Mouse (Mus musculus): ENCODE results near the gene Cd200r4. TPM values are rescaled to one million over a fixed set of nuclear protein-coding genes. Genes with fewer than 3 reads are reported as not detected.
"Not testable (repeated sequence)": the region's sequence is repeated elsewhere in the genome, so short reads cannot be mapped to it uniquely, and the experiment has no call there.

Gene Cd200r4
- polyA plus RNA-seq, 1 experiment = not detected

- Histone ChIP-seq H3K4me3 (ENCODE audit: insufficient read depth, low read depth, low read length) (no peak overlapping the region), H3K4me1 (ENCODE audit: control insufficient read depth, insufficient read depth, low read length) (no peaks in the 10 kb centered on the region), H3K27ac (ENCODE audit: insufficient read depth, low read depth, low read length) (no peak overlapping the region)
- TF ChIP-seq CTCF (IDR thresholded peaks at IDR 0.05; ENCODE audit: insufficient read depth, low read depth, low read length) = no peak
- TF ChIP-seq POLR2A (IDR thresholded peaks at IDR 0.05; ENCODE audit: insufficient read depth, low read depth, low read length) = no peak
- WGBS = 80% methylated on average over 17 of the region's 17 CpGs
Measured at GRCm38 (mm10) chr16:44778538-44779147, 32.9 kb upstream of the Cd200r4 start.

GRCm38 (mm10) chr16:44779494-44779893, 32.0 kb upstream of the Cd200r4 start:
- Histone ChIP-seq H3K27ac (ENCODE audit: insufficient read depth, low read depth, low read length) (no peak overlapping the region), H3K4me3 (ENCODE audit: insufficient read depth, low read depth, low read length) (no peak overlapping the region), H3K4me1 (ENCODE audit: control insufficient read depth, insufficient read depth, low read length) (no peaks in the 10 kb centered on the region)
- 90% methylated on average over 5 of the region's 5 CpGs for WGBS
- TF ChIP-seq CTCF (IDR thresholded peaks at IDR 0.05; ENCODE audit: insufficient read depth, low read depth, low read length) = no peak
- no peak for TF ChIP-seq POLR2A (IDR thresholded peaks at IDR 0.05; ENCODE audit: insufficient read depth, low read depth, low read length)

GRCm38 (mm10) chr16:44780751-44781150, 30.8 kb upstream of the Cd200r4 start:
- 73% methylated on average over 4 of the region's 4 CpGs for WGBS
- no peak for TF ChIP-seq CTCF (IDR thresholded peaks at IDR 0.05; ENCODE audit: insufficient read depth, low read depth, low read length)
- TF ChIP-seq POLR2A (IDR thresholded peaks at IDR 0.05; ENCODE audit: insufficient read depth, low read depth, low read length) = no peak
- Histone ChIP-seq H3K27ac (ENCODE audit: insufficient read depth, low read depth, low read length) (no peak overlapping the region), H3K4me3 (ENCODE audit: insufficient read depth, low read depth, low read length) (no peak overlapping the region), H3K4me1 (ENCODE audit: control insufficient read depth, insufficient read depth, low read length) (no peaks in the 10 kb centered on the region)

GRCm38 (mm10) chr16:44786934-44787333, 24.6 kb upstream of the Cd200r4 start:
- 79% methylated on average over 1 of the region's 1 CpGs for WGBS
- no peak for TF ChIP-seq CTCF (IDR thresholded peaks at IDR 0.05; ENCODE audit: insufficient read depth, low read depth, low read length)
- no peak for TF ChIP-seq POLR2A (IDR thresholded peaks at IDR 0.05; ENCODE audit: insufficient read depth, low read depth, low read length)
- Histone ChIP-seq H3K27ac (ENCODE audit: insufficient read depth, low read depth, low read length) (no peak overlapping the region), H3K4me3 (ENCODE audit: insufficient read depth, low read depth, low read length) (no peak overlapping the region), H3K4me1 (ENCODE audit: control insufficient read depth, insufficient read depth, low read length) (no peaks in the 10 kb centered on the region)

- Histone ChIP-seq H3K27ac (ENCODE audit: insufficient read depth, low read depth, low read length) (no peak overlapping the region), H3K4me1 (ENCODE audit: control insufficient read depth, insufficient read depth, low read length) (no peaks in the 10 kb centered on the region), H3K4me3 (ENCODE audit: insufficient read depth, low read depth, low read length) (no peak overlapping the region)
- TF ChIP-seq CTCF (IDR thresholded peaks at IDR 0.05; ENCODE audit: insufficient read depth, low read depth, low read length) (no peak), POLR2A (IDR thresholded peaks at IDR 0.05; ENCODE audit: insufficient read depth, low read depth, low read length) (no peak)
Measured at GRCm38 (mm10) chr16:44794416-44794815, 17.1 kb upstream of the Cd200r4 start.

- no peak overlapping the region for H3K4me3 ChIP-seq (ENCODE audit: insufficient read depth, low read depth, low read length)
- H3K4me1 ChIP-seq (ENCODE audit: control insufficient read depth, insufficient read depth, low read length) = no peaks in the 10 kb centered on the region
- TF ChIP-seq CTCF (IDR thresholded peaks at IDR 0.05; ENCODE audit: insufficient read depth, low read depth, low read length) (no peak), POLR2A (IDR thresholded peaks at IDR 0.05; ENCODE audit: insufficient read depth, low read depth, low read length) (no peak)
- H3K27ac ChIP-seq (ENCODE audit: insufficient read depth, low read depth, low read length) = no peak overlapping the region
Measured at GRCm38 (mm10) chr16:44805976-44806375, 5.6 kb upstream of the Cd200r4 start.

GRCm38 (mm10) chr16:44810223-44810622, 1.3 kb upstream of the Cd200r4 start:
- 97% methylated on average over 4 of the region's 4 CpGs for WGBS
- H3K4me3 ChIP-seq (ENCODE audit: insufficient read depth, low read depth, low read length); H3K4me1 ChIP-seq (ENCODE audit: control insufficient read depth, insufficient read depth, low read length); H3K27ac ChIP-seq (ENCODE audit: insufficient read depth, low read depth, low read length): not testable (repeated sequence)

GRCm38 (mm10) chr16:44812468-44813065, 1.0 kb downstream of the Cd200r4 start:
- Histone ChIP-seq H3K4me1 (ENCODE audit: control insufficient read depth, insufficient read depth, low read length) (no peaks in the 10 kb centered on the region), H3K4me3 (ENCODE audit: insufficient read depth, low read depth, low read length) (no peak overlapping the region), H3K27ac (ENCODE audit: insufficient read depth, low read depth, low read length) (no peak overlapping the region)
- 88% methylated on average over 6 of the region's 6 CpGs for WGBS
- TF ChIP-seq CTCF (IDR thresholded peaks at IDR 0.05; ENCODE audit: insufficient read depth, low read depth, low read length) (no peak), POLR2A (IDR thresholded peaks at IDR 0.05; ENCODE audit: insufficient read depth, low read depth, low read length) (no peak)

- TF ChIP-seq CTCF (IDR thresholded peaks at IDR 0.05; ENCODE audit: insufficient read depth, low read depth, low read length) (no peak), POLR2A (IDR thresholded peaks at IDR 0.05; ENCODE audit: insufficient read depth, low read depth, low read length) (no peak)
- 47% methylated on average over 1 of the region's 1 CpGs for WGBS
- no peak overlapping the region for H3K27ac ChIP-seq (ENCODE audit: insufficient read depth, low read depth, low read length)
Measured at GRCm38 (mm10) chr16:44818010-44818409, 6.5 kb downstream of the Cd200r4 start.

GRCm38 (mm10) chr16:44820545-44820944, 9.0 kb downstream of the Cd200r4 start:
- TF ChIP-seq POLR2A (IDR thresholded peaks at IDR 0.05; ENCODE audit: insufficient read depth, low read depth, low read length) (no peak), CTCF (IDR thresholded peaks at IDR 0.05; ENCODE audit: insufficient read depth, low read depth, low read length) (no peak)
- Histone ChIP-seq H3K4me1 (ENCODE audit: control insufficient read depth, insufficient read depth, low read length) (no peaks in the 10 kb centered on the region), H3K27ac (ENCODE audit: insufficient read depth, low read depth, low read length) (no peak overlapping the region), H3K4me3 (ENCODE audit: insufficient read depth, low read depth, low read length) (no peak overlapping the region)
- 93% methylated on average over 4 of the region's 4 CpGs for WGBS

More at GRCm38 (mm10) chr16:44818010-44818409, 6.5 kb downstream of the Cd200r4 start:
- Histone ChIP-seq H3K4me1 (ENCODE audit: control insufficient read depth, insufficient read depth, low read length) (no peaks in the 10 kb centered on the region), H3K4me3 (ENCODE audit: insufficient read depth, low read depth, low read length) (no peak overlapping the region)

Data from olfactory bulb, adult 2 months (tissue).